Mouse (Mus musculus): ENCODE measurements around the gene Olfr370.

DNA sequence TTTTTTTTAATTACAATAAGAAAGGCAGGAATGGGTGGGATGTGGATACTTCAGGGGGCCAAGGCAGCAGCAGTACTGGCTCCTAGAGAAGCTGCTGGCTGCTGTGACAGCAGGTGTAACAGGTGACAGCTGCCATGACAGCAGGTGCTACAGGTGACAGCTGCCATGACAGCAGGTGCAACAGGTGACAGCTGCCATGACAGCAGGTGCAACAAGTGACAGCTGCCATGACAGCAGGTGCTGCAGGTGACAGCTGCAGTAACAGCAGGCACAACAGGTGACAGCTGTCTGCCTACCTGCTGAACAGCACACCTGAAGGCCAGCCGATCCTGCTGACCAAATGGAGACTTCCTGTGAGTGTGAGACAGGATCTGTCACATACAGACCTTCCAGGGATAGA, 49.2 kb downstream of the Olfr370 start:
- TF ChIP-seq CTCF (IDR thresholded peaks at IDR 0.05; ENCODE audit: low read depth) (no peak), EP300 (IDR thresholded peaks at IDR 0.05; ENCODE audit: low read depth) (no peak)
